Mouse (Mus musculus) E14TG2a.4 (cell line): Measurements from ENCODE around the gene Prn.

Experiments used
- H3K27me3 ChIP-seq: 2 replicates; pipeline ENCODE4 v1.6.1; 2014; ENCODE audit warnings: low read length, control low read depth; ENCODE audit not compliant: insufficient read depth
- H3K36me3 ChIP-seq: 2 replicates; pipeline ENCODE4 v1.6.1; 2014; ENCODE audit warnings: low read length, control low read depth; ENCODE audit not compliant: insufficient read depth
- H3K4me1 ChIP-seq: replicated peaks from 2 replicates; pipeline ENCODE4 v1.6.1; 2014; ENCODE audit warnings: low read depth, low read length, control low read depth
- H3K4me3 ChIP-seq: replicated peaks from 2 replicates; pipeline ENCODE4 v1.5.1; 2014; ENCODE audit warnings: mild to moderate bottlenecking, low read length
- H3K9me3 ChIP-seq: 2 replicates; pipeline ENCODE4 v1.6.1; 2014; ENCODE audit warnings: low read length, control low read depth
- CTCF ChIP-seq: conservative IDR thresholded peaks from 2 replicates; pipeline ENCODE4 v1.5.1; 2014; ENCODE audit warnings: low read length
- NANOG ChIP-seq: IDR thresholded peaks from 2 replicates; pipeline ENCODE4 v1.6.1; 2014; ENCODE audit warnings: borderline replicate concordance, low read length, mixed read lengths
- POU5F1 ChIP-seq: IDR thresholded peaks from 2 replicates; pipeline ENCODE4 v1.6.1; 2014; ENCODE audit warnings: low read length, borderline replicate concordance

Prn gene

DNA sequence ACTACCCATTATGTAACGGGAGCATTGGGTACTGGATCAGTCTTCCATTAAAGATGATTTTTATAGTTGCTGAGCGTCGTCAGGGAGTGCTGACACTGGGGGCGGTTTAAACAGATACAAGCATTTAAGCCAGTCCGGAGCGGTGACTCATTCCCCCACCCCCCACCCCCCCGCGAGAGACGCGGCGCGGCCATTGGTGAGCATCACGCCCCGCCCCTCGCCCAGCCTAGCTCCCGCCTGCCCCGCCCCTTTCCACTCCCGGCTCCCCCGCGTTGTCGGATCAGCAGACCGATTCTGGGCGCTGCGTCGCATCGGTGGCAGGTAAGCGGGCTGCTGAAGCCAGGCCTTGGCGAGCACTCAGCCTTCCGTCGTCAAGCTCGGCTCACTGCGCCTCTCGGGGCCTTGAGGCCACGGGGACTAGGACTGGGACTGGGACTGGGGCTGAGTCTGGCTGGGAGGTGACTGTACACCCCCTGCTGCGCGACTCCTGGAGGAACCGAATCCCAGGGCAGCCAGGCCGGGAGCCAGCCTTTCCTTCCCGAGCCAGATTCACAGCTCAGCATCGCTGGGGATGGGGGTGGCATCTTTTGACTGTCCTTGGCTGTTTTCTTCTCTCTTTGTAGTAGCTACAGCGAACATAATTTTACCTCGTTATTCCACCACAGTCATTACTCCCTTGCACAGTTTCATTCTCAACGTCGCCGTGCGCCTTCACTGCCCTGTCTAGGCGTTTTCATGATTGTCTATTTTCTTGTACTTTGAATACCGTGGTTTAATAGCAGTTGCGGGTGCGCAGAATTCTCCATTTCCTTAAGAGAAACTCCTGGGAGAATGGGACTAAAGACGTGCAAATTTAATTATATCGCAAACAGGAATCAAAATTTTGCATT is at the start of gene Prn, which contains the start of gene Prnp:
TSS of gene Prn (plus strand) at position 275 of the 890 bp plus-strand sequence.
TSS of gene Prnp (plus strand) at position 246 of the 890 bp plus-strand sequence.
- Histone ChIP-seq H3K4me1 (peaks cover 23% of the 10 kb centered on the region), H3K9me3 (peaks cover 19% of the 10 kb centered on the region), H3K4me3 (peak within 1 kb of the TSS; percentile 84), H3K27me3 (peaks cover 15% of the 10 kb centered on the region; the same call in 1 of the 2 replicates), H3K36me3 (peaks cover 11% of the 10 kb centered on the region)
- TF ChIP-seq POU5F1: no peak
- TF ChIP-seq CTCF: no peak
- no peak for TF ChIP-seq NANOG

DNA sequence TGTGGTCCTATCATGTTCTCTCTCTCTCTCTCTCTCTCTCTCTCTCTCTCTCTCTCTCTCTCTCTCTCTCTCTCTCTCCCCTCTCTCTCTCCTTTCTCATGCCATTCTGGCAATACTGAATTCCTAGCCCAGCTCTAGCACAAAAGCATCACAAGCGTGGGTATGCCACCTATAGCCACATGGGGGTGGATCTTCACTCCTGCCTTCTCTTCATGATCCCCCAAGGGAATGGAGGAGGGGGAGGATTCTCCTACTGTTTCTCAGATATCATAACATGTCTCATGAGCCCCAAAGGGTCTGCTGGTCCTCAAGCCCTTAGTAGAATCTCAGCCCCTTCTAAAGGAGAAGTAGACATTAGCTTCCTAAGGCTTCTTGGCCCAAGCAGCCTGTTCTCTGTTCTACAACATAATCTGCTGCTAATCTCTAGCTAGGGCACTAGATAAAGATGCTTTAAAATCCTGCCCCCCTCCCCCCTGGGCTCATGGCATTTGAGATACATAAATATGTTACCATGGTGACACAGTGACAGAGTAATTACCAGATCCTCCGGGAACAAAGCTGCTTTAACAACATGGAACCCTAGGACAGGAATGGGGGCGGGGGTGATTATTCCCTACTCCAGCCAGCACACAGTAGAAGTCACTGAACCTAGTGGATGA is 47.0 kb upstream of the Prn start:
- H3K4me3 ChIP-seq: no peak overlapping the region
- H3K9me3 ChIP-seq: peaks cover 15% of the 10 kb centered on the region
- peaks cover 9% of the 10 kb centered on the region for H3K4me1 ChIP-seq
- TF ChIP-seq CTCF: no peak
- TF ChIP-seq NANOG: no peak
- no peak for TF ChIP-seq POU5F1
- H3K36me3 ChIP-seq: no peaks in the 10 kb centered on the region
- no peaks in the 10 kb centered on the region for H3K27me3 ChIP-seq

DNA sequence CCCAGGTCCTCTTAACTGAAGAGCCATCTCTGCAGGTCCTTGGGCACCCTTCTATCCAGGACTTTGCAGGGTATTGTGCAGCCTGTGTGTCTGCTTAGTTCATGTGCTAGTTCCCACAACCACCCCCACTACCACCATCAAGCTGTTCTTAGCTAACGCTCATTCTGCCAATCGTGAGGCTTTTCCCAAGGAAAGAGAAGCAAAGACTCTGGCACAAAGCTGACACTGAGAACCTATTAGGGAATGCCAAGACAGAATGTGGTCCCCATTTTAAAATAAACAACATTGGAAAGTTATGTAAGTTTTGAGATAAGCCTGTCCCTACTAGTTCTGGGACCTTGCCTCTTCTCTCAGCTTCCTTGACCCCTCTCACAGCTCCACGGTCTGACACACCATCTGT is 46.3 kb upstream of the Prn start:
- Histone ChIP-seq H3K9me3 (peaks cover 7% of the 10 kb centered on the region), H3K4me1 (peaks cover 16% of the 10 kb centered on the region), H3K27me3 (no peaks in the 10 kb centered on the region), H3K4me3 (no peak overlapping the region), H3K36me3 (no peaks in the 10 kb centered on the region)
- TF ChIP-seq NANOG (no peak), CTCF (no peak), POU5F1 (no peak)

DNA sequence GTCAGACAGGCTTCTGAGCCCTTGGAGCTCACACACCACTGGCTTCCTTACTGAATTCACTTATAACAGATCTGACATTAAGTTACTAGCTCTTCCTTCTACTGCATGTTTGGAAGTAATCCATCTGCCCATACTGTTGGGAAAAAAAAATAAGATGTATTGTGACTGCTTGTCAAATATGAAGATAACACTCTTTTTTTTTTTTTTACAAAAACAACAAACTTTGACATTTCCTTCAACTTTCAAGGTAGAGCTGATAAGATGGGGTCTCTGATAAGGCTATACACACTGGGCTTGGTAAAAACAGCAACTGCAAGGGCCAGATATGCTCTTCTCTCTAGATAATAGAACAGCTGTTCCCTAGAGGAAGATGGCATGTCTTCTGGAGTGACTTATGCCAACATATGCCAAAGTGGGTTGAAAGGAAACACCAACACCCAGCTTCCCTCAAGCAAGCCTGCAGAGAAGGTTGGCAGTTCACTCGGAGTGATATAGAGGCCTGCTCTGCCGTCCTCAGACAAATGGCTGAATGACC is 45.4 kb upstream of the Prn start:
- H3K27me3 ChIP-seq: no peaks in the 10 kb centered on the region
- peaks cover 22% of the 10 kb centered on the region for H3K4me1 ChIP-seq
- H3K36me3 ChIP-seq: no peaks in the 10 kb centered on the region
- H3K4me3 ChIP-seq: no peak overlapping the region
- TF ChIP-seq CTCF (no peak), NANOG (no peak), POU5F1 (no peak)
- no peaks in the 10 kb centered on the region; the same call in 1 of the 2 replicates for H3K9me3 ChIP-seq

DNA sequence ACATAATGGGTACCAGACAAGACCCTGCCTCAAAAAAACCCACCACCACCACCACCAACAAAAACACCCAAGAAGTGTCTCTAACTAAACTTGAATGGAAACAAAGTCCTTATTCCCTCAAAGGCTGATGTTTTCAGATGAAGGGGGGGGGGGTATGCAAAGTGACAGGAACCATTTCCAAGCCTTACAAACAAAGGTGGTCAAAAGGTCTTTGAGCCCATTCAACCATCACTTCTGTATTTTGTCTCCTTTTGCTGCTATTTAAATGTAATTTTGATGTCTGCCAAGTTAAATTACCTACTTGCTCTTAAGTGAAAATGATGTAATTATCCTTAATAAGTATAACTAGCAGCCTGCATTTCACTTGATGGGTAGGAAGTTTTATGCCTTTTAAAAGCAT is 43.1 kb upstream of the Prn start:
- H3K27me3 ChIP-seq: no peaks in the 10 kb centered on the region
- H3K36me3 ChIP-seq: no peaks in the 10 kb centered on the region
- no peak overlapping the region for H3K4me3 ChIP-seq
- TF ChIP-seq POU5F1: no peak
- no peak for TF ChIP-seq CTCF
- TF ChIP-seq NANOG: no peak
- peaks cover 28% of the 10 kb centered on the region for H3K4me1 ChIP-seq
- peaks cover 4% of the 10 kb centered on the region for H3K9me3 ChIP-seq

DNA sequence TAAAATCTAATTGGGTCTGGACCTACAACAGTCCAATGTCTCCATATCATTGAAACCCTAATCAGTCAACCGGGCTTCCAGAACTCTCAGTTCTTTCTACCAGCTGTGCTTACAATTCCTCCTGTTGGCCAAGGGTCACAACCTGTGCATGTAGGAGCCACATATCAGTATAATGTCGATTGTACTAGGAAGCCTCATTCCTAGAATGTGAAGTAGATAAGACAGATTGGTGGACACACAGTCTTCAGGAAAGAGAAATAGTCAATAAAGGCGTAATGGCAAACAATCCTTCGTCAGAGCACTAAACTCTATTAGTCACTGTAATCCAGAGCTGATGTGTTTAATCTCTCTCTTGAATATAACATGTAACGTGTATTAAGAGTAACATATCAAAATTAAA is 40.8 kb upstream of the Prn start:
- Histone ChIP-seq H3K9me3 (peaks cover 9% of the 10 kb centered on the region), H3K4me3 (no peak overlapping the region), H3K27me3 (no peaks in the 10 kb centered on the region), H3K36me3 (no peaks in the 10 kb centered on the region), H3K4me1 (peaks cover 28% of the 10 kb centered on the region)
- TF ChIP-seq NANOG (no peak), POU5F1 (no peak), CTCF (no peak)

DNA sequence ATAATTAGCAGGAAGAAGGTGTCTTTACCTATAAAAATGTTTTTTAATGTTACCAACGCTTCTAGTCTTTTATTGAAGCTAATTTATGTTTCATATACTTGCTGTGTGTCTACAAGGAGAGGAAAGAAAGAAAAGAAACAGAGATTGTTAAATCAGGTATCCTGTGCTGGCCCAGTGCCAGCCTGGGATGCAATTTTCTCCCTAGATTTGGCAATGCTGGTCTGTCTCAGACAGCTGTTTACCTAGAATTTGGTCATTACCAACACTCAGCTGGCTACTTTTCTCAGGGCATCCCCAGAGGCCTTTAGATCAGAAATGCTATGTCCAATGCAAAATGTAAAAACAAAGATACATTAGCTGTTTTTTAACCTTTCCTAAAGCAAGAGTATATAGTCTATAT is 36.4 kb upstream of the Prn start:
- TF ChIP-seq CTCF: no peak
- no peak for TF ChIP-seq NANOG
- TF ChIP-seq POU5F1: no peak
- peaks cover 9% of the 10 kb centered on the region for H3K9me3 ChIP-seq
- peaks cover 13% of the 10 kb centered on the region for H3K4me1 ChIP-seq
- H3K27me3 ChIP-seq: no peaks in the 10 kb centered on the region; the same call in 1 of the 2 replicates
- H3K36me3 ChIP-seq: no peaks in the 10 kb centered on the region
- H3K4me3 ChIP-seq: no peak overlapping the region

DNA sequence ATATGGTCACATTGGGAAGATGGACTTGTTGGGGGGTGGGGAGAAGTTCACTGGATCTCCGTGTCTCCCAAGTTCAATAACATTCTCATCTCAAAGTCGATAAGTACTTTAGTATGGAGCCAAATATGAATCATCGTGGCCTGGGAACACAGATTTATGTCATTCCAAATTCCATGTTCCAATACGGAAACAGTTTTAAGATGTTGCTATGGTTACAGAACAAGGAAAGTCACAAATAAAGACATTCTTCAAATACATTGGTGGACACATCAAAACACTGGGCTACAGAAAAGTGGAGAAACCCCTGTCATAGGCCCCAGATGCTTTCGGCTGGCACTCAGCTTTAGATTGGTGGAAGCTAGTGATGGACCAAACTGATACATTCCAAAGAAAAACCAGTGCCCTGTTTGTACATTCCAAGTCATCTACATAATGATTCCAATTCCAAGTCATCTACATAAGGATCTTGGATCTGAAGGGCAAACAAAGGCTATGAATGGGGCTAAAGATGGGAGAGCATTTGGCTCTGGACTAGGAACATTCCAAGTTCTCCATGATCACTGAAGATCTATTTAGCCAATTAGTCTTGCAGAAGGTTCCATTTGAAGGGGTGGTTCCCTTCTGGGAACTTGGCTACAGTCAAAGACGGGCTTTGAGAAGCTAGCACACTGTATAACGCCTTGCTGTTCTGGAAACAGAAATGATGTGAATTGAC is 33.0 kb upstream of the Prn start:
- H3K27me3 ChIP-seq: no peaks in the 10 kb centered on the region; the same call in 1 of the 2 replicates
- H3K4me3 ChIP-seq: no peak overlapping the region
- TF ChIP-seq NANOG: no peak
- no peak for TF ChIP-seq CTCF
- no peak for TF ChIP-seq POU5F1
- H3K36me3 ChIP-seq: no peaks in the 10 kb centered on the region
- peaks cover 10% of the 10 kb centered on the region for H3K4me1 ChIP-seq
- H3K9me3 ChIP-seq: peaks cover 5% of the 10 kb centered on the region
